Mouse (Mus musculus) erythroblast, embryonic 14.5 days (primary cell): ENCODE results near the gene Uqcc2. TPM values are rescaled to one million over a fixed set of nuclear protein-coding genes. Genes with fewer than 3 reads are reported as not detected.

Experiments used
- H3K27me3 ChIP-seq: 2 replicates; pipeline ENCODE4 v1.6.1; 2012; ENCODE audit warnings: inconsistent platforms; ENCODE audit not compliant: control insufficient read depth
- H3K36me3 ChIP-seq: 2 replicates; pipeline ENCODE4 v1.6.1; 2012; ENCODE audit warnings: mild to moderate bottlenecking, inconsistent platforms; ENCODE audit not compliant: control insufficient read depth
- H3K4me1 ChIP-seq: 2 replicates; pipeline ENCODE4 v1.6.1; 2012; ENCODE audit warnings: inconsistent platforms; ENCODE audit not compliant: control insufficient read depth
- H3K4me3 ChIP-seq: replicated peaks from 2 replicates; pipeline ENCODE3; 2012; ENCODE audit warnings: moderate library complexity, mild to moderate bottlenecking, inconsistent platforms
- H3K9me3 ChIP-seq: 2 replicates; pipeline ENCODE4 v1.6.1; 2012; ENCODE audit warnings: low read length, inconsistent platforms, mixed read lengths; ENCODE audit not compliant: control insufficient read depth
- GATA1 ChIP-seq: IDR thresholded peaks from 2 replicates; pipeline ENCODE4 v1.6.1; 2012; ENCODE audit warnings: low read length, inconsistent platforms, mixed read lengths
- TAL1 ChIP-seq: IDR thresholded peaks from 3 replicates; pipeline ENCODE4 v1.6.1; 2012; ENCODE audit warnings: low read length, inconsistent platforms, mixed read lengths
- polyA plus RNA-seq: library from polyadenylated mRNA; stranded (reverse); fragments of >175 nt; gene quantifications from 2 replicates; pipeline ENCODE4 v1.2.3, GENCODE M21; 2012

The Uqcc2 gene
- polyA plus RNA-seq, 1 experiment = 25.9 TPM

DNA sequence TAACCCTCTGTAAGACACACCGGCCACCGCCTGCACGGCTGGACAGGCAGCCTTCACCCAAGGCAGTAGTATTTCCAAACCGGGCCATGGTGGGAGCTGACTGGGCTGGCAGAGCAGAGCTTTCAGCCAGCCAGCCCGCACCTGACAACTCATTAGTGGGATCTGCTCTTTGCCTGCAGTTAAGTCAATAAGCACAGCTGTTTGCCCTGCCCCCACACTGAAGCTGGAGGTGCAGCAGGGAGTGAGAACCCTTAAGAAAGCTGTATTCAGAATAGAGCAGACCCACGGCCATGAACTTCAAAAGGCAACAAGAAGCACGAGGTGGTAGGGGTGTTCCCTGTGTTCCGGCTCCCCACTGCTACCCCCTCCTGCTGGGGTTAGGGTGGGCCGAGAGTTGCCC, 3.5 kb downstream of the Uqcc2 start:
- H3K27me3 ChIP-seq = no peaks in the 10 kb centered on the region
- peaks cover 42% of the 10 kb centered on the region for H3K36me3 ChIP-seq
- H3K4me3 ChIP-seq = no peak overlapping the region
- TF ChIP-seq GATA1 = no peak
- no peak for TF ChIP-seq TAL1
- H3K4me1 ChIP-seq = peaks cover 54% of the 10 kb centered on the region
- H3K9me3 ChIP-seq = peaks cover 2% of the 10 kb centered on the region; the same call in 1 of the 2 replicates

DNA sequence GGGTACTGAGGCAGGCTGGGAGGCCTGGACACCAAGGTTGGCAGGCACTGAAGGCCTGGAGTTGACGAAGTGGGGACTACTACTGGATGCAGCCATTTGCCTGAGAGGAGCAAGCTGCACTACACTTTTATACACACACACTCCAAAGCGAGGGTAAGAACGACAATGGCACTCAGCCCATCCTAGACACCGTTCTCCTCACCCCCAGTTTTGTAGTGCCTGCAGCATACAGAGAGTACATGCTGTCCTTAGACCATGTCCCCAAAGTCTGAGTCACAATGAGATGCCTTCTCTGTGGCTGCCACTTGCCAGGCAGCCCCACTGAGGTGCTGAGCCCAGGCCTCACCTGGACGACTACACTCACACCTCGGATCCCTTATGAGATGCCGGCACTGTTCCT, 3.9 kb downstream of the Uqcc2 start:
- H3K4me1 ChIP-seq = peaks cover 50% of the 10 kb centered on the region
- peaks cover 46% of the 10 kb centered on the region for H3K36me3 ChIP-seq
- TF ChIP-seq TAL1 (no peak), GATA1 (no peak)

DNA sequence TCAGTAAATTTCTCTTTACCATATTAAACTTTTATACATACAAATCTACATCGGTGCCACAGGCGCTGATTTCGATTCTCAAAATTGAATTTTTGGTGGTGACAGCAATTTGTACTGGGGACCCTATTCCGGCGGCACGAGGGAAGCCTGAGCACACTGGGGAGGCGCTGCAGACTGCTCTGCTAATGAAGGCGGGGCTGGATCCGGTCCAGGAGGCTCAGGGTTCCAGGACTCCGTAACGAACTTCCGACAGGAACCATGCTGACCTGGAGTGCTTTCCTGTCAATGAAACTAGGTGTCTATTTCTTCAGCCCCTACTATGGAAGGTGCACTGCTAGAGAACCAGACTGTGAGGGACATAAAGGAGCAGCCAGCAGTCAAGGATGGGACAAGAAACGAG, 4.4 kb downstream of the Uqcc2 start:
- Histone ChIP-seq H3K27me3 (no peaks in the 10 kb centered on the region), H3K4me3 (no peak overlapping the region), H3K9me3 (peaks cover 2% of the 10 kb centered on the region; the same call in 1 of the 2 replicates), H3K4me1 (peaks cover 46% of the 10 kb centered on the region), H3K36me3 (peaks cover 51% of the 10 kb centered on the region)
- TF ChIP-seq GATA1 (no peak), TAL1 (no peak)

More for the DNA sequence above, 3.9 kb downstream of the Uqcc2 start:
- Histone ChIP-seq H3K4me3 (no peak overlapping the region), H3K27me3 (no peaks in the 10 kb centered on the region), H3K9me3 (peaks cover 2% of the 10 kb centered on the region; the same call in 1 of the 2 replicates)

DNA sequence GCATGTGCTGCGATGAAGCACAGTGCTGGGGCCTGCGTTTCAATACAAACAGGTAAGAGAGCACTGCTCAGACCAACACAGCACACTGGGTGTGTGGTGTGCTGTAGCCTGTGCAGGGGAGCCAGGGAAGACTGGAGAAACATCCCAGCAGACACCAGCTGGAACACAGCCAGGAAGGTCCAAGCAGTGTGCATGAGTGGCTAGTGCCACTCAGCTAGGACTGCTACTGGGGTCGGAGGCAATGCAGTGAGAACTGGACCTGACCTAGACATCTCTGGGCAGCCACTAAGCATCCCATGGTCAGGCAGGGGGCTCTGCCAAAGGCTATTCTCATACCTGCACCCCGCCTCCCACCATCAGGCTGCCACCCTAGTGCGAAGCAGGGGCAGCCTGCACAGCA, 5.5 kb downstream of the Uqcc2 start:
- Histone ChIP-seq H3K36me3 (peaks cover 62% of the 10 kb centered on the region), H3K27me3 (no peaks in the 10 kb centered on the region), H3K4me1 (peaks cover 37% of the 10 kb centered on the region), H3K9me3 (no peaks in the 10 kb centered on the region), H3K4me3 (no peak overlapping the region)
- no peak for TF ChIP-seq TAL1

DNA sequence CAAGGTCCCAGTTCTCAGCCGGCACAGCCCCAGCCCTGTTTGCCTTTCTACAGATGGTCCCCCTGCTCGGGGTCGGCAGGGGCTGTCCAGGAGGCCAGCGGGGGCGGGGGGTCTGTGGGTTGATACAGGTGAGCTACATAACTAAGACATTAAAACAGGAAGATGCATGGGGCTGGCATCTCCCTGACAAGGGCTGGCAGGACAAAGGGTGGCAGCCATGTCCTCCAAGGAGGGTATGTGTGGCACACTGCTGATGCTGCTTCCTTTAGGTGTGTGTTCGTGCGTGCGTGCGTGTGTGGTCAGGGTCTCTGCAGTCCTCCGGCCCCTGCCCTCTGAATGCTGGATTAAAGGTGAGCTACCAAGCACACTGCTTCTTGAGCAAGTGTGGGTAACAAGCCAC, 6.7 kb downstream of the Uqcc2 start:
- Histone ChIP-seq H3K36me3 (peaks cover 69% of the 10 kb centered on the region), H3K4me3 (no peak overlapping the region), H3K9me3 (no peaks in the 10 kb centered on the region), H3K4me1 (peaks cover 25% of the 10 kb centered on the region), H3K27me3 (no peaks in the 10 kb centered on the region)
- no peak for TF ChIP-seq GATA1

DNA sequence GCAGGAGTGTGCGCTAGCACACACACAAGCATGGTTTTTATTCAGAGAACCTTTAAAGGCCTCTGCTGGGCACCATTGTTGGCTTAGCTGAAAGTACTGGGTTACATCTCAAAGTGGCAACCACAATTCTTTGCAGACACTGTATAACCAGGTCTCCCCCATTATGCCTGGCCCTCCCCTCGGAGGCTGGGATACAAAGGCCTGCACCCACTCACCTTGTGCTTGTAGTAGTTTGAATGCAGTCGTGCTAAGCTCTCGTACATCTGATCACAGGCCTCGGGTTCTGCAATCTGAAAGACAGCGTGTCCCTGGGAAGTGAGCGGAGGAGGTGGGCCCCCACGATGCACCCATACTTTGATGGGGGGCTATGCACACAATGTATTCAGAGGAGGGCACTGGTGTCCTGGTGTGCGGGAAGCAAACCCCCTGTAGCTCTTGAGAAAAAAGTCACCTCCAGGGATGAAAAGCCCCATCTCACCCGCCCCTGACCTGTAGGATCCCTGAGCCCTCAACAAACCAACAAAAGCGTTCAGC, 8.0 kb downstream of the Uqcc2 start:
- Histone ChIP-seq H3K4me1 (peaks cover 17% of the 10 kb centered on the region), H3K27me3 (no peaks in the 10 kb centered on the region), H3K36me3 (peaks cover 71% of the 10 kb centered on the region), H3K4me3 (no peak overlapping the region), H3K9me3 (no peaks in the 10 kb centered on the region)
- TF ChIP-seq GATA1 (no peak), TAL1 (no peak)

DNA sequence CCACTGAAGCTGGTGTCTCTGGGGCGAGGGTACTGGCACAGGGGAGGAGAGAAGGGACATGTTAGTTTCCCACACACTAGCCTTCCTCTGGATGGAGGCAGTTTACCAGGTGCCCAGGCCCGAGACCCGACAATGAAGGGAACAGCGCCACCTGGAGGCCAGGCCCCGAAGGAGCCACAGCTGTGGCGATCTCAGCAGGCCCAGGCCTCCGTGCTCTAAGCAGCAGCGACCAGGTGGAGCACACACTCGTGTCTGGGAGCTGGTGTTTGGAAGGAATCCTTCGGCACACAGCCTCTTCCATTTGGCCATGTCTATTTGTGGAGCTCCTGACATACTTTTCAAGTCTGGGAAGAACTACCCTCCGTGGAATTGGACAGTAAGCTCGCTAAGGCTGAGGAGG, 8.5 kb downstream of the Uqcc2 start:
- peaks cover 12% of the 10 kb centered on the region for H3K4me1 ChIP-seq
- TF ChIP-seq TAL1 (no peak), GATA1 (no peak)

DNA sequence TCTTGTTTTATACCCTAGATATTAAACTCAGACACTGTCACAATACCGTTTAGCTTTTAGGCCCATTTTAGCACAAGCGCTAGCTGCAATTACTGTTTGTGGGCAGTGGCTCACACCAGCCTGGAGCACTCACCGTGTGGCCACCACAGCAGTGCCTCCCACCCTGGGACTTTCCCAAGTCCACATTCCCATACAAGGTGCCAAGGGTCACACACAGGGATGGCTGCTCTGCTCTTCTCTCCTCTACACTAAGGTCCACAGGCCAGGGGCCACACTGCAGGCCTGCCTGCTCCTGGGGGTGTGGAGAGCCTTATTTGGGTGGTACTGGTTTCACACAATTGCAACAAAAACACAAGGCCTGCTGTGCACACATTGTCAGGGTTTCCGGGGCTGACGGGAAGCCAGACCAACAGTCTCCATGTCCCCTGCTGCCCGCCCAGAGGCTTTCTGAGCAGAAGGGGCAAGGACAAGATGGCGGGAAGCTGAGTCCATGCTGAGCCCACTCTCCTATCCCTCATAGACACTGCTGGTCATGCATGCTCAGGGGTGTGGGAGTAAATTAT, 9.8 kb downstream of the Uqcc2 start:
- TF ChIP-seq TAL1 (no peak), GATA1 (no peak)
- H3K4me1 ChIP-seq = peaks cover 10% of the 10 kb centered on the region
- no peaks in the 10 kb centered on the region for H3K9me3 ChIP-seq
- no peaks in the 10 kb centered on the region for H3K27me3 ChIP-seq
- no peak overlapping the region for H3K4me3 ChIP-seq
- peaks cover 62% of the 10 kb centered on the region for H3K36me3 ChIP-seq

More for the DNA sequence above, 8.5 kb downstream of the Uqcc2 start:
- Histone ChIP-seq H3K27me3 (no peaks in the 10 kb centered on the region), H3K9me3 (no peaks in the 10 kb centered on the region), H3K36me3 (peaks cover 71% of the 10 kb centered on the region), H3K4me3 (no peak overlapping the region)

DNA sequence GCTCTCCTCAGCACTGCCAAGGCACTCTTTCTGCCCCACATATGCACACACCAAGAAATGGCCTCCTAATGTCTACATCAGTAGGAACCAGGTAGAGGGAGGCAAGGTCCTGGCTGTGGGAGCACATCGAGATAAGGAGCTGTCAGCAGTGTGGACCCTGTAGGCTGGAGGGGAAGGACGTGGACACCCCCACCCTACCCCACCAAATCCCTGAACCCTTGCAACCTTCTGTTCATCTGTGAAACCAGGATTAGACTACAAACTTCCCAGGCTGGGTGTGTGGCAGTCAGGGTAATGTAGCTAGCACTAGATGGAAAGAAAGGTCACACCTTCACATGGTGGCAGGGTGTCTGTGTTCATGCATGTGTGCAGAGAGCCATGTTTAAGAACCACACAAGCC, 10.6 kb downstream of the Uqcc2 start:
- H3K4me3 ChIP-seq = no peak overlapping the region
- peaks cover 58% of the 10 kb centered on the region for H3K36me3 ChIP-seq
- no peak for TF ChIP-seq TAL1
- no peak for TF ChIP-seq GATA1
- no peaks in the 10 kb centered on the region for H3K9me3 ChIP-seq
- peaks cover 6% of the 10 kb centered on the region for H3K4me1 ChIP-seq
- H3K27me3 ChIP-seq = no peaks in the 10 kb centered on the region

DNA sequence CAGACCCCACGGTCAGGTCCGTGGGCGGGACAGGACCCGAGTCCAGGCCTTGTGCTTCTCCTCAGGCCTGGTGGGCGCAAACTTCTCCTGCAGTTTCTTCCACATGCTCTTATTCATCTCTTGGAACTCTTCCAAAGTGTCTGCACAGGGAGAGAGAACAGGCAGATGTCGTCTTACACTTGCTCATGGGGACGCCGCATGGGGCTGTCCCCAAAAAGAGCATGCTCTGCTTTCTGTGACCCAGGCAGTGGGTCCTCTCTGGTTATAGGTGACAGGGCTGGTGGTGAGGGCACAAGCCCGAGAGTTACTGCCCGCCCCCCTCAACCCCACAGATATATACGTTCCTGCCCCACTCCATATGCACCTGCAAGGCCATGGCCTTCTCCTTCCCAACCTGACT, 11.0 kb downstream of the Uqcc2 start:
- Histone ChIP-seq H3K36me3 (peaks cover 54% of the 10 kb centered on the region), H3K4me3 (no peak overlapping the region), H3K27me3 (no peaks in the 10 kb centered on the region), H3K4me1 (peaks cover 6% of the 10 kb centered on the region; the same call in 1 of the 2 replicates), H3K9me3 (no peaks in the 10 kb centered on the region; the same call in 1 of the 2 replicates)
- TF ChIP-seq TAL1 (no peak), GATA1 (no peak)
